Mouse (Mus musculus) embryo, embryonic 9.5 days (tissue): ENCODE data around the gene Rassf5.

Experiments
- DNase-seq: peaks from one replicate; pipeline ENCODE4 v3.0.0-alpha.2; 2017; ENCODE audit errors: extremely low spot score

Rassf5 gene

DNA sequence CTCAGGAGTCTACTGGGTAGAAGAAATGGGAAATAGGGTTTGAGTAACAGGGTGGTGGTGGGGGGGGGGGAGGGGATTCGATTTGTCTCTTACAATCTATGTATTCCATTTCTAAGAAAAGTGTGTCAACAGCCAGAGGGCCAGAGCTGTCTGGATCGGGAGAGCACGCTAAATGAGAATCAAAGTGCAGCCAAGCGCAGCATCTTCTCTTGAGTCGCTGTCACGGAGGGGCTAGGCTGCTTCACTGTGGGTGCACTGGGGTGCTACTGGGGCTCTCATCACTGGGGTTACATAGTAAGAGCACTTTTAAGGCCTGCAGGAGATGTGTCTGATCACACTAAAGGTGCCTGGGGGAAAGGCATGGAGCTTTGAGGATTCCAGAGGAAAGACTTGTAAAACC lies 36.3 kb downstream of the Rassf5 start:
- no peak for DNase-seq

DNA sequence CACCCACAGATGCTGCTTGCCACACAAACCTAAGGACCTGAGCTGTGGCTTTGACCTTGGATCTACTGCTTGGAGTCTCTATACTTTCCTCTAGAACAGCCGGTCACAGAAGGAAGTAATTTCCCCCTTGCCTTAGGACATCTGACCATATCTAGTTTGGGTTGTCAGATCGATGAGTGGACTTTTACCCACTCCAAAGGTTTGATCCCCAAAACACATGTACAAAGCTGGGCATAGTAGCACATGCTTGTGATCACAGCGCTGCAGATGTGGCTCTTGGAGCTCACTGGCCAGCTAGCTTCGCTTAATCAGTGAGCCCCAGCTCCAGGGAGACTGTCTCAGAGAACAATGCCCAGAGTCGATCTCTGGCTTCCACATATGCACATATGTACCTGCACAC lies 37.0 kb downstream of the Rassf5 start:
- DNase-seq, result no peak

DNA sequence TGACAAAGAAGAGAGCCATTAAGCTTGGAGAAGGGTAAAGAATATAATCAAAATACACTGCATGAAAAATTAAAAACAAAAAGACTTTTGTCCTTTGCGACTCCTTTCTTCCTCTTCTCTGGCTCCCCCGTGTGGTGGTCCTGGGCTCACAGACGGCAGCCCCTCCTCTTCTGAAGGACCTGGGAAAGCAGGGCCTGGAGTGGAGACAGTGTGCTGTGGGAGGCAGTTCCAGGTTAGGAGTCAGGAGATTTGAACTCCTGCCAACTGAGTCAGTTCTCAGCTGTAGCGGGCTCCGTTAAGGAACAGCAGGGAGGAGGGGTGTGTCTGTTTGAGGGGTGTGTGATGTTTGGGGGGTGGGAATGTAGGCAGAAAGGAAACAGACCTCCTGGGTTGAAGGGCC lies 37.5 kb downstream of the Rassf5 start:
- peak; percentile 64 for DNase-seq

- DNase-seq, result no peak
Observed at GRCm38 (mm10) chr1:131206342-131206741, 38.7 kb downstream of the Rassf5 start.

DNA sequence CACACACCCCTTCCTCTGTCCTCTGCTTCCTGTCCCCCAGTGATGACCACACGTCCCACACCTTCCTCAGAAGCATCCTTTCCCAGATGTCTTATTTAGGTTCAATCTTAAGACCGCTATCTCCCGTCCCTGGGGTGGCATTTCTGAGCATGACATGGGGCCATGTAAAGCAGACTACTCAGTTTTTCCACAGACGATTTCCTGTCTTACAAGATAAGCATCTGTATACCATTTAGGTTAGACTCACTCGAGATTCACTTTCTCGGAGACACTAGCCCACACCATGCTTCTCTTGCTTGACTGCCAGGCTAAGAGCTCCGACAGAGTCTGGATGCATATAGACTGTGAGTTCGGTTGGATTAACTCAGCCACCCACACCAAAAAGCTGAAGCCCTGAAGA lies 40.6 kb downstream of the Rassf5 start:
- DNase-seq, result no peak

GRCm38 (mm10) chr1:131201391-131201790 lies 43.7 kb downstream of the Rassf5 start:
- DNase-seq, result no peak

GRCm38 (mm10) chr1:131200588-131200987 lies 44.5 kb downstream of the Rassf5 start:
- no peak for DNase-seq

- no peak for DNase-seq
Observed at GRCm38 (mm10) chr1:131199976-131200375, 45.1 kb downstream of the Rassf5 start.

DNA sequence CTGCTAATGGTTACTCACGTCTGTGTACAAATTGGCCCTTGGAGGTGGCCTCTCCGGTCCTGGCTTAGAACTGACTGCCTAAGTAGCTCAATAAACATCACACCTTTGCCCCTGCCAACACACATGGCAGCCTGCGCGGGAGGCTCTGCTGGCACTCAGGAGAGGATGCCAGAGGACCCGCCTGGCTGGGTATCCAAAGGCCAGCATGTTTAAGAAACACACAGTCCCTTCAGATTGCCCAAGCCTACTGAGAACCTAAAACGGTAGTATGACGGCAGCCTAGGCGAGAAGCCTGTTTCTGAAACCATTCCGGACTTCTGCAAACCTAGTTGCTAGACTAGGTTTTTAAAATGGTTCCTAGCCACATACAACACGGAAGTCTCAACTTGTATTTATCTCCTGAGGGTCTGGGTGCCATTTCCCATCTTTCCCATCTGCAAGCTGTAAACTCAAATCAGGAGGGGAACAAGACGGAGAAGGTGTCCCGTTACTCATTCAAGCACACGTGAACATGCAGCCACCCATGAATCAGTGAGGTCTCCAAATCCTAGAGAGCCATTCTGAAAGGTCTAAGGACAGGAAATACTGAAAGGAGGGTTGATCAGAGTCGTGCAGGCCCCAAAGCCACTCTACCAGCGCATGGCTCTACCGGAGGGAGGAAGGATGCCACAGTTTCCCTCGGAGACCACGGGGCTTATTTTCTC lies 45.8 kb downstream of the Rassf5 start:
- no peak for DNase-seq

DNA sequence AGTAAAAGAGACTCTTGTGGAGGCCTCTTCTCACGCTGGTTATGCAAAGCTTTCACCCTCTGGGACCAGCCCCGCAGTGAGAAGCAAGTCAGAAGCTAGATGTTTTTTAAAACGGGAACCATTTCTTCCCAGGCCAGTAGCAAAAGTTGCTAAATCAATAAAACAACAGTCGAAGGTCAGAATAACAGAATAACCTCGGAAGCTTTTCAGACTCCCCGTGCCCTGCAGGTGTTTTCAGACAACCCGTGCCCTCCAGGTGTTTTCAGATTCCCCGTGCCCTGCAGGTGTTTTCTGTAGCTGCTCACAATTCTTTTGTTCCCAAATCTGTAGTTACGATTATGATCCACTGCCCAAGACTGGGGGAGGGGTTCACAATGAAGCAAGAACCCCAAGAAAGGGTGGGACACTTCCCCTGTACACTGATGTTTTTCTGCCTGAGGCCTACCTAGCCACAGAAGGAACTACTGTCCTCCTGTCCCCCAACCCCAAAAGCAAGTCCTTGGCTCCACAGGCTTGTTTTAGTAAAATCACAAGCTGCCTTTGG lies 46.6 kb downstream of the Rassf5 start:
- no peak for DNase-seq

- no peak for DNase-seq
Observed at GRCm38 (mm10) chr1:131196107-131196506, 49.0 kb downstream of the Rassf5 start.

GRCm38 (mm10) chr1:131195653-131196052 lies 49.4 kb downstream of the Rassf5 start:
- DNase-seq, result no peak

DNA sequence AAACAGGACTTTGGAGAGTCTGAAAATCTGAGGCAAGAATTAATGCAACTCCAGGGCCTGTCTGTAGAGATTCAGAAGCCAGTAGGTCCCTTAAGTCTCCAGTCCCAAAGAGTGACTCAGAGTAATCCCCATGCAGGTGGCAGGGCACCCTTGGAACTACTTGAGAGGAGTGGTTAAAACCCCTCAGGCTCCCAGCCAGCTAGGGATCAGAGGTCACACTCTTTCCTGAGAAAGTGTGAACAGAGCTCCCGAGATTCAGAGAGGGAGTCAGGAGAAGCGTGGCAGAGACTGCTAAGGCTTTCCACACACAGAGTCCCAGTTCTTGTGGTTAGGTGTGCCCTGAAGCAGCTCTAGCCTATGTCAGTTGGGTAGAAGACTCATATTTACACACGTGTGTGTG lies 51.3 kb downstream of the Rassf5 start:
- no peak for DNase-seq

GRCm38 (mm10) chr1:131188655-131189054 lies 56.4 kb downstream of the Rassf5 start:
- DNase-seq, result no peak

GRCm38 (mm10) chr1:131187856-131188255 lies 57.2 kb downstream of the Rassf5 start:
- no peak for DNase-seq

DNA sequence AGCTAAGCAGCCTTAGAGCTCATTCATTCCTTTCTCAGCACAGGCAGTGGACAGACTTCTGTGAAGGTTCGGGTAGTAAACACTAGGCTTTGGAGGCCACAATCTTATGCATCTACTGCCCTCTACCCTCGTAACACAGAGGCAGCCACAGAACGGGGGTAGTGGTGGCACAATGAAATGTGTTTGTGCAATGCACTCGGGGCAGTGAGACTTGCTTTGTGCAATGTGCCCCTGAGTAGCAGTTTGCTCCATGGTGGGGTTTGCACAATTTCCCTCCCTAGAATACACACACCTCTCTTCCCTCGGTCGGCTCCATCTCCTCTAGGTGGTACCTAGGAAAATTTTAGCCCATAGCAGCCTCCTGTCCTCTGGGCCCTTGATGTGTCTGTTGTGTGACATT lies 58.1 kb downstream of the Rassf5 start:
- no peak for DNase-seq

DNA sequence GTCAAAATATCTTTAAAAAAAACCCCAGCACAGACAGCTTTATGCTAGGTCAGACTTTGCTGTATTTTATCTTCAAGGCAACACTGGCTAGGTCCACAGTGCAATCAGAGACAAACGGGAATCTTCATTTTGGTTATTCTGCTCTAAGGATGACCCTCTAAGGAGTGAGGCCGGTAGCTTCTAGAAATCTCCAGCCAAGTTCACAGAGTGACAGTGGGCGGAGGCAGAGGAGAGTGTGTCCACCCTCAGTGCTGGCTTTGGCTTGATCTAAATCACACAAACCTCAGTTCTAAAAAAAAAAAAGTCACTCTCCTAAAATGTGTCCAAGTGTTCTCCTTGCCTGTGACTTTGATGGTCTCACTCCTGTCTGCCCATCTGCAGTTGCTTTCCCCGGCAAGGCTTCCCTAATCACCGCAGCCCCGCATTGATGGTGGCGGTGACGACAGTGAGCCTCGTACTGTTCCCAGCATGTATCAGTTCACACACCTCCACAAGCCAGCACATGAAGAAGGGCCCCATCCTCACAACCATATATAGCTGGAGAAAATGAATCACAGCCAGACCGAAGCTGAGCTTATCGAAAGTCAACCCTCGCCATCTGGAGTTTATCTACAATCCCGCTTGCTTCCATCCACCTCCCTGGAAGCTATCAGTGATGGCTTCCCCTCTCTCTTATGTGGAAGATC lies 59.1 kb downstream of the Rassf5 start:
- DNase-seq, result no peak

DNA sequence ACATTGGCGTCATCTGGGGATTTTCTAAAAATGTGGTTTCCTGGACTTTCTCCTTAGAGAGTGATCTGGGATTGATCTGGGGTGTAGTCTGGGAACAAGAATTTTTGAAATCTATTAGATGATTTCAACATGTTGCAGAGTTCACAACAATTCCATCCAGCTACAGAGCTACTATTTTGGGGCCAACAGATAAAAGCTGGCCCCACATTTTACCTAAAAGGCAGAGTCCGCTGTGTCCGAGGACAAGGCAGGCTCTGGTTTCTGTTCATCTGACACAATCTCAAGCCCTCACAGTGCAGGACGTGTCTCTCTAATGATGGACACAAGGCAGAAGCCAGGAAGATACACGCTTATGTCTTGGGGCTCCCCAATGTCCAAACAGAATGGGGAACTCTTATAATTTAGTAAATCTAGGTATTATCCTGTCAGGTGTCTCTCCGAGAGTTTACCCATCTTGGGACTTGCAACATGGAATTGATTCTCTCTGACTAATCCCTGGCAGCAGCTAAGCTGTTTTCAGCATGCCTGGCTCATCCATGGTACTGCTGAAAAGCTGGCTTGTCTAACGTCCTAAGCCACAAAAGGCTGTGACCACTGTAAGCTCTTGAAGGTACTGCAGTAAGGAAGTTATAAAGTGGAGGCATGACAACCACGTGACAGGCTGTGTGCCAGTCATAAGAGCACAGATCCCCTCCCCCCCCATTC lies 60.0 kb downstream of the Rassf5 start:
- no peak for DNase-seq

- no peak for DNase-seq
Observed at GRCm38 (mm10) chr1:131184253-131184955, 60.7 kb downstream of the Rassf5 start.

- no peak for DNase-seq
Observed at GRCm38 (mm10) chr1:131183201-131183600, 61.9 kb downstream of the Rassf5 start.

- peak; percentile 61 for DNase-seq
Observed at GRCm38 (mm10) chr1:131181642-131182527, 63.2 kb downstream of the Rassf5 start.
